Mouse (Mus musculus) erythroblast, embryonic 14.5 days (primary cell): ENCODE data around the gene Tbxa2r.

Experiments used
- GATA1 ChIP-seq: IDR thresholded peaks from 2 replicates; pipeline ENCODE4 v1.6.1; 2012; ENCODE audit warnings: low read length, inconsistent platforms, mixed read lengths
- TAL1 ChIP-seq: IDR thresholded peaks from 3 replicates; pipeline ENCODE4 v1.6.1; 2012; ENCODE audit warnings: low read length, inconsistent platforms, mixed read lengths

DNA sequence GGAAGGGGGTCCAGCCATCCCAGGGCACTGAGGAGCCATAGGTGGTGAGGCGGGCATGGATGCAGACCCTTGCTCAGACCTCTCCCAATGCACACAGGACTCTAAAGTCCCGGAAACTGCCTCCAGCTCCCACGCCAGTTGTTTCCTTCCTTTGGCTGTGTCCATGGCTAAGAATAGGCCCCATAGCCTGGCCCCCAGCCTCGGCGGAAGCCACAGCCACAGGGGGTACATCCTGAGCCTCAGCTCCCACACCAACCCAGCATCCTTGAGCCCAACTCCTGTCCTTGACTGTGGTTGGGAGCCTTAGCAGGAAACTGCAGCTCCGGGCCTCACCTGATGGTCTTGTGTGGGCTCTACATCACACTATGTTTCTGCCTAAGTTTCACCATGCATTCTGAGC lies 1.7 kb upstream of the Tbxa2r start:
- TF ChIP-seq GATA1 (no peak), TAL1 (no peak)
